Mouse (Mus musculus): Measurements from ENCODE around the gene 1700016K19Rik.
"Not testable (repeated sequence)": the region's sequence is repeated elsewhere in the genome, so short reads cannot be mapped to it uniquely, and the experiment has no call there.

Gene 1700016K19Rik

GRCm38 (mm10) chr11:75983194-75983593 lies 16.5 kb upstream of the 1700016K19Rik start:
- in situ Hi-C loops (cut with MseI, MboI): no loop called here

DNA sequence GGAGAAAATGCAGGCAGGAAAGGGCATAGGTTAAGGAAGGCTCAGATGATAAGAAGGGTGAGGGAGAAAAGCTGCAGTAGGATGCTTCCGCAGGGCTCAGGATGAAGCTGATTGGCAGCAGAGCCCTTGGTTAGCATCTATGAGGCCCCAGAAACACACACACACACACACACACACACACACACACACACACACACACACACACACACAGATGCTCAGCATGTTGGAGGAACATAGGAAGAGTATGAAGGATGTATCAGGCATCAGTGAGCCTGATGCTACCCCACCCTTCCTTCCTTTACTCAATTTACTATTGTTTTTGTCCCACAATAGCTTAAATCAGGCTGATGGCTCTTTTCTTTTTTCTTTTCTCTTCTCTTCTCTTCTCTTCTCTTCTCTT lies 15.1 kb upstream of the 1700016K19Rik start:
- in situ Hi-C loops (cut with MseI, MboI): no loop called here

DNA sequence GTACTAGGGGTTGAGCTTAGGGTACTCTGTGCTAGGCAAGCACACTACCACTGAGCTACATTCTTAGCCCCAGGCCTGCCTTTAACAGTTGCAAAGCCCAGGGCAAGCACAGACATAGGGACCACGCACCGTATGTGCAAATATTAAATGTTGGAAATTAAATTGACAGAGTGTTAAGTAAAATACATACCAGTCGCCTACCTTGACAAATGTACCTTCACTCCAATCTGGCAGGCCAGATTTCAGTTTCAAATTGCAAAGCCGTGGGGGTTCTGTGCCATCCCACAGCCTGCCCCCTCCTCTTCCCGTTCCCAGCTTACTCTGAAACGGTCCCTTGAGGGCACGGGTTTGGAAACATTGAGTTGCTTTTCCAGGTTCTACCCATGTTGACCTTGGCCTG lies 13.8 kb upstream of the 1700016K19Rik start:
- in situ Hi-C loops (cut with MseI, MboI): no loop called here

DNA sequence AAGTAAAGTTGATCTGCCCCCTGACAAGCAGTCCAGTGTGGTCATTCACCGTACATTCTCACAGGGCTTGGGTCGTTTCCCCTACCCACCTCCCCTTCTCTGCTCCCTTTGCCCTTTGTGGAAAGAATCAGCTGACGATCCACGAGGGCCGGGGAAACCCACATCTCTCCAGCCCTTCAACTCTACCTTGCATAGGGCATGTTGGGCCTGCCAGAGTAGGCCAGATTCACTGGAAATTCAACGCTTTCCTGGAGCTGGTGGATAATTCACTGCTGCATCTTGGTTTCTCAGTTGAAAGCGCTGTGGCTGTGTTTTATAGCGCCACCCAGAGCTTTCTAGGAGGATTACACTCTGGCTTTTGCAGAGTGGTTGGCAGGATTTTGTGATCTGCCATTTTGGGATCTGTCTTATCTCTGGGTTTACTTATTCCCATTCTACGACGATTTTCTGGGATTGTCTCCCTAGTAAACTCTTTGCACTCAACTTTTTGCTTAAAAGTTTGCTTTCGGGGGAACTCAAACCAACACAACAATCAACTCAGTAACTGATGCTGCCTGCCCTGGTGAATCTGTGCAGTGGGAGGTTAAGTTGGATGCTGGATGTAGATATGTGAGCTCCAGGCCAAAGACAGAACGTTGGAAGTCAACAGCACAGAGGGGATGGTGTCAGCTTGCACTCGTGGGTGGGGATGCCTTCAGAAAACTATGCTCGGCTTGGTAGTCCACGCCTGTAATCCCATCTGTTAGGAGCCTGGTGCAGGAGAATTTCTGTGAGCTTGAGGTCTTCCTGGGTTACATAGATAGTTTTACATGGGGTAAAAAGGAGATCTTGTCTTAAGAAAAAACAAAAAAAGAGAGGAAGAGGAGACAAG lies 8.5 kb upstream of the 1700016K19Rik start:
- in situ Hi-C loops (cut with MseI, MboI): no loop called here

DNA sequence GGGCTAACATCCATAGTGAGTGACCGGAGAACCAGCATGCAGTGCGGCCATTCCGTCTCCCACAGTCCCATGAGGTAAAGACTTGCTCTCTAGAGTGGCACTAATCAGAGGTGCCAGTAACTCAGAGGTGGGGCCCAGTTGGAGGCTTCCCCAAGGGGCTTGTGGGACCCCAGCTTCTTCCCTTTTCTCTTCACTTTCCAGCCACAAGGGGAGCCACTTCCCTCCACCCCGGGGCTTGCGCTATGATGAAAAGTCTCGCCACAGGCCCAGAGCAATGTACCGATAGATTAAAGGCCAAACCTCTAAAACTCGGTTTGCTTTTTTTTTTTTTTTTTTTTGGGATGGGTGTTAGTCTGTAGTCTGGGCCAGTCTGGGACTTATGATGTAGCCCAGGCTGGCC lies 7.8 kb upstream of the 1700016K19Rik start:
- in situ Hi-C loops (cut with MseI, MboI): no loop called here

DNA sequence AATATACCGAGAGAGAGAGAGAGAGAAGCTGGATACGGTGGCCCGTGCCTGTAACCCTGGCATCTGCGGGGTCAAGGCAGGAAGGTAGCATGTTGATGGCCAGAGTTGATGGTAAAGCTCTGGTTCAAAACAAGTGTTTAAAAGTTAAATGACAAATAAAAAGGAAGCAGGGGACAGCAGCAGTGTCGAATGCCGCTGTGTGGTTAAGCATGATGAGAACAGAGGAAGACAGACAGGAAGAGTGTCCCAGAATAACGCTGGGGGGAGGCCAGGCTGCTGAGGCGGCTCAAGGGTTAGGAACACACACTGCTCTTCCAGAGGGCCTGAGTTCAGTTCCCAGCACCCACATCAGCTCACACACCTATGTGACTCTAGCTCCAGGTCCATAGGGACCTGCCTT lies 7.2 kb upstream of the 1700016K19Rik start:
- in situ Hi-C loops (cut with MseI, MboI): no loop called here

- in situ Hi-C loops (cut with MseI, MboI): no loop called here
These were observed 5.4 kb upstream of the 1700016K19Rik start for GRCm38 (mm10) chr11:75994357-75994756.

DNA sequence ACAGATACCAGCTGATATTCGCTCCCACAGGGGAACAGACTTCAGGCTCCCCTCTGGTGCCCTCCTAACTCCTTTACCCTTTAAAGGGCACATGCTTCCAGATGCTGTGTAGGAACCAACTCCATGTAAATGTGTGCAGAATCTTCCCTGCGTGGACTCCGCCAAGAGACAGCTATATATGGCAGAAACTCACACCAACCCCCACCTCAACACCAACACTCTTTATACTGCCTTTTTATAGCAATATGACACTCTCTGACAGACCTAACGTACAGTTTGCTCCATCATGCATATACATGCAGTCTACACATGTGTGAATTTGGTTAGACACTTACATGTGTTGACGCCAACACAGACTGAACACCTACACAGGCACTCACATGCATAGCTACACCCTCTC lies 989 bp downstream of the 1700016K19Rik start:
- in situ Hi-C loops (cut with MseI, MboI): no loop called here

- in situ Hi-C loops (cut with MseI, MboI): no loop called here
These were observed 1.6 kb downstream of the 1700016K19Rik start for GRCm38 (mm10) chr11:76001237-76001878.

DNA sequence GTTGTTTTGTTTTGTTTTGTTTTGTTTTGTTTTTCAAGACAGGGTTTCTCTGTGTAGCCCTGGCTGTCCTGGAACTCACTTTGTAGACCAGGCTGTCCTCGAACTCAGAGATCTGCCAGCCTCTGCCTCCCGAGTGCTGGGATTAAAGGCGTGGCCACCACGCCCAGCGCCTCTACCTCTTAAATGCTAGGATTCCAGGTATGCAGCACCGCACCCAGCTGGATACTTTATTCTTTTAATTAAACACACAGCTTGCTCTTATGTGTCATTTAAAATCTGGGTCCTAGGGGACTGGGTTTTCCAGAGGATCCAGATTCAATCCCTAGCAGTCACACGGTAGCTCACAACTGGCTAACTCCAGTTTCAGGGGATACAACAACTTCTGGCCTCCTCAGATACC lies 4.6 kb downstream of the 1700016K19Rik start:
- in situ Hi-C loops (cut with MseI, MboI): not testable (repeated sequence)

- in situ Hi-C loops (cut with MseI, MboI): no loop called here
These were observed 8.4 kb downstream of the 1700016K19Rik start for GRCm38 (mm10) chr11:76008162-76008561.

GRCm38 (mm10) chr11:76009101-76009500 lies 9.4 kb downstream of the 1700016K19Rik start:
- in situ Hi-C loops (cut with MseI, MboI): no loop called here

DNA sequence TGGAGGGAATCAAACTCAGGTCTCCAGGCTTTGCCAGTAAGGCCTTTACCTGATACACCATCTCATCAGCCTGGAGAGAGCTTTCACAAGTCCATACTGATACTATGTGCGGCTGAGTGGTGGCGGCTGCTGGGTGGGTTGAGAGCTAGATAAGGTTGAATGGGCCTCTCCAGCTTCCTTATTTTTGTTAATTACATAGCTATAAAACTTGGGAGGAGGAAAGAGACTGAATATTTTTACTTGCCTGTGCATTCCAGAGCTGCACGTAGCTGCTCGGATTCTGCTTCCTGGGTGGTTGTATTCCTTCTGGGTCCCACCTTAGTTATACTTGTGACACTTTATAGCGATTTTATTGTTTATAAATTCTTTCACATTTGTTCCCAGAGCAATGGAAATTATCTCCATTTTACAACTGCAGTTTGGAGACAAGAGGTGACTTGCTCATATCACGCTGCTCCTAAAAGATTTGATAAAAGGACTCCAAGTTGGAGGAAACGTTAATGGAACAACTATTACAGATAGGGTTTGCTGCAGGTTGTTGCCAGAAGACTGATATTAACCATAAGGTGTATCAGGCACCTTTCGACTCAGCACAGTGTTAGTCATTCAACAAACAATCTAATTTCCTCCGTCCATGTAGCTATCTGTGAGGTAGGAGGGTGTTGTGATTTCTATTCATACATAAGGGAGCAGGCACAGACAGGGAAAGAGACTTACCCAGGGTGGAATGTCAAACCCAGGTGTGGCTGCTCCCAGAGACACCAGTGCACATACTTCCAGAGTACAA lies 11.3 kb downstream of the 1700016K19Rik start:
- in situ Hi-C loops (cut with MseI, MboI): no loop called here

DNA sequence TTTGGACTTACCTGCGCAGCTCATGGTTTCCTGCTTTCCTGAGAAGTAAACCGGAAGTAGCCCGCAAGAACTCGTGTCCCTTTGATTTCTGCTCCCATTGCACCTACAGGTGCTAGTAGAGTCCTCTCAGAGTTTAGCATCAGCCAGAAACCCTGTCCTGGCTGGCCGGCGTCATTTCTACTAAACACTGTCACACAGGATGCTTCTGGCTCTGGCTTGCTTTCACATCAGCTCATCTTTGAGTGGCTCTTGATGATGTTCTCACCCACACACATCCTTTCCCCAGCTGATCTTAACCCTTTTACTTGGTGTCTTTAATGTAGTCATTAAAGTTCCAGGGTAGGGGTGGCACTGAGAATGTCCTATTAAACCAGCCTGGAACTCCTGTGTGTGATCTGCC lies 15.5 kb downstream of the 1700016K19Rik start:
- in situ Hi-C loops (cut with MseI, MboI): no loop called here

GRCm38 (mm10) chr11:76015814-76016213 lies 16.1 kb downstream of the 1700016K19Rik start:
- in situ Hi-C loops (cut with MseI, MboI): no loop called here

GRCm38 (mm10) chr11:76019879-76020278 lies 20.2 kb downstream of the 1700016K19Rik start:
- in situ Hi-C loops (cut with MseI, MboI): no loop called here

DNA sequence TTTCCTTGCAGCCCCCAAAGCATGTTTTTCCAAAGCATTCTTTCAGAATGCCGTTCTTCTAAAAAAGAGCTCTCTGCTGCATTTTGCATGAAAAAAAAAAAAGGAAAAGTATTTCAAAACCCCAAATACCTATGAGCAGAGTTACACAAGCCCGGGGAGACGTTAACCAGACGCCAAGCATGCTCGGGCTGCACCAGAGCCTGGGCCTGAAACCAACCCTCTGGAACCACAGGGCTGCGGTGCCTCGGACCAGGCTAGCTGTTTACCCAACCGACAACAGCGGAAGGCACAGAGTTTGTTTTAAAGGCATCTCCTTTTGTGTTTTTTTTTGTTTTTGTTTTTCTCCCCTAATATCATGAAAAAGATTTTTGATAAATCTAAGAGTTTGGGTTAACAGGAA lies 21.2 kb downstream of the 1700016K19Rik start:
- in situ Hi-C loops (cut with MseI, MboI): no loop called here

- in situ Hi-C loops (cut with MseI, MboI): no loop called here
These were observed 25.4 kb downstream of the 1700016K19Rik start for GRCm38 (mm10) chr11:76025080-76025583.

DNA sequence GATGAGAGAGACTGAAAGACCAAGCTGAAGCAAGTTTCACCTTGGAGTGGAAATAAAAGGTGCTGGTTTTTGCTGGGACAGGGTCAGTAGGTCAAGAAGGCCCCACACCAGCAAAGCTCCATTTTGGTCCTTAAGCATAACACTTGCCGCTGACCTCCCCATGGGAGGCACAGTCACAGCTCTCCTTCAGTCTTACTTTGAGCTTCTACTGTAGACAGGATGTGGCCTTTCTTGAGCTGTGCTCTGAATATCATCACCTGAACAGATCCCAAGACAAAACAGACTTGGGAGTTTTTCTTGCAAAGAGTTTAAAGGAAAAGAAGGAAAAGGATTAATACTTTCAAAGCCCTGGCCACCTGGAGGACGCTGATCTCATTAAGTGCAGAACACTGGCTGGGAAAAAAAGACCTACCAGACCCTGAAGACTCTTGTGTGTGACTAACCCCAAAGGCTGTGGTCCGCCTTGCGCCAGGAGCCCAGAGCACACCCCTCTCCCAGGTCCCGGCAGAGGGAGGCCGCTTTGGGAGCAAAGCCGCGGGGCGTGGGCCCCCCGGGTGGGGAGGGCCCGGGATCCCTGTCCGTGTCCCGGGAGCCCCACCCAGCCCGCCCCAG lies 26.9 kb downstream of the 1700016K19Rik start:
- in situ Hi-C loops (cut with MseI, MboI): no loop called here

- in situ Hi-C loops (cut with MseI, MboI): no loop called here
These were observed 27.7 kb downstream of the 1700016K19Rik start, which contains the start of gene Rflnb for GRCm38 (mm10) chr11:76027139-76028071. Rflnb (minus strand) TSS chr11:76027782.

Measured in mouse trophoblast stem cell (cell line).